Mouse (Mus musculus): ENCODE measurements around the gene Usp12. TPM values are rescaled to one million over a fixed set of nuclear protein-coding genes. Genes with fewer than 3 reads are reported as not detected.

Gene Usp12
- polyA plus RNA-seq, 1 experiment from 2014 or later: 13.8 TPM

DNA sequence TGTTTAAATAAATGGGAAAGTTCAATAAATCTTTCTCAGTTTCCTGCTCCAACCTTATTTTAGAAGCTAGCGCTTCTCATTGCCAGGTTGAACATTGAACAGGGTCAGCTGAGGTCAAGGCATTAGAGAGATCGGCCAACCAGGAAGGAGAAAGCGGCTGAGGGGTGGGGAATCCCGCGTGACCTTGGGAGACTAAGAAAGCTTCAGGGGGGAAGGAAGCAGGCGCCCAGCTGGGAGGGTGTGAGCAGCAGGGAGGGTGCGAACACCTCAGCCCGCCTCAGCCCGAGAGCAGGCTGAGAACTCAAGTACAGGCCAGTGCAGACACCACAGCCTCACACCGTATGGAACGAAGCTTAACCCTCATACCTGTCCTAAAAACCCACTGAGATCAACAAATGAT, 22.8 kb downstream of the Usp12 start:
- H3K9ac ChIP-seq (ENCODE audit: low read length): no peak overlapping the region
- H3K27ac ChIP-seq (ENCODE audit: low read depth, low read length): no peak overlapping the region
- peaks cover 3% of the 10 kb centered on the region; the same call in 1 of the 2 replicates for H3K4me1 ChIP-seq (ENCODE audit: control insufficient read depth, insufficient read depth, low read length)
- H3K4me2 ChIP-seq (ENCODE audit: low read depth): no peak overlapping the region
- no peaks in the 10 kb centered on the region for H3K9me3 ChIP-seq (ENCODE audit: control insufficient read depth, low read length)
- DNase-seq (ENCODE audit: low spot score) (no peak), ATAC-seq (ENCODE audit: insufficient read depth, low FRiP score, low TSS enrichment) (no peak)
- 54% methylated on average over 11 of the region's 11 CpGs for WGBS
- H3K27me3 ChIP-seq (ENCODE audit: control insufficient read depth, insufficient read depth, low read length): no peaks in the 10 kb centered on the region
- H3K36me3 ChIP-seq (ENCODE audit: control insufficient read depth, insufficient read depth, low read length): no peaks in the 10 kb centered on the region
- no peak overlapping the region for H3K4me3 ChIP-seq (ENCODE audit: low read depth, low read length)

DNA sequence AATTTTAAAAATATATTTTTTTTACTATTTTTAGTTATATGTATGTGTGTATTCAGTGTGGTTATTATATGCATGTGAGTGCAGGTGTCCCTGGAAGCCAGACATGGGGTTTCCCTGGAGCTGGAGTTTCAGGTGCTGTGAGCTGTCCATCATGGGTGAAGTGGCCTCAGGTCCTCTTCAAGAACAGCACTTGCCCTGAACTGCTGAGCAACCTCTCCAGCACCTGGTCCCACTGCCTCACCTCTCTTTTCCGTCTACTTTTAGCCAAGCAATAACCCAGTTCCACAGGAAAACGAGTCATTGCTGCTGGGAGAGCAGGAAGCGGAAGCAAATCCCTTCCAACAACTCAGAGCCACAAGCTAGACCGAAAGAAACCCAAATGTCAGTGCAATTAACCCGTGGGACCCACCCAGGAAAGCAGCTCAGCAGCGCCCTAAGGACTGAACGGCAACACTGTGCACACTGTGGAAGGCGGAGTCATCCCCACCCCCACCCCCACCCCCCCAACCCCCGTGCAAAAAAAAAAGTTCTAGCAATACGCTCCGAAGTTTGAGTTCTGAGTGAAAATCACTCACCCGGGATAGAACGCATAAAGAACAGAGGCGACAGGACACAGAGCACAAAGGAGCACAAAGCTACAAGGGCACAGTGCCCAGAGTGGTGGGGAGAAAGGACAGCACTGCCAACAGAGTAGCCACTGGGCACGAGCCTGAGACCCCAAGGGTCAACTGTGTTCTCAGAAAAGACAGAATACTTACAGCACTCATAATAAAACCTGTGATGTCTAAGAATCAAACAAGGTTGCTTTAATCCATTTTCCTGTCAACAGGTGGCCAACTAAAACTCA, 24.6 kb downstream of the Usp12 start:
- H3K27me3 ChIP-seq (ENCODE audit: control insufficient read depth, insufficient read depth, low read length): no peaks in the 10 kb centered on the region
- peaks cover 3% of the 10 kb centered on the region; the same call in 1 of the 2 replicates for H3K4me1 ChIP-seq (ENCODE audit: control insufficient read depth, insufficient read depth, low read length)
- 74% methylated on average over 15 of the region's 15 CpGs for WGBS
- DNase-seq (ENCODE audit: low spot score) (no peak), ATAC-seq (ENCODE audit: insufficient read depth, low FRiP score, low TSS enrichment) (no peak)
- no peak overlapping the region for H3K4me3 ChIP-seq (ENCODE audit: low read depth, low read length)
- no peaks in the 10 kb centered on the region for H3K9me3 ChIP-seq (ENCODE audit: control insufficient read depth, low read length)
- H3K27ac ChIP-seq (ENCODE audit: low read depth, low read length): no peak overlapping the region
- H3K4me2 ChIP-seq (ENCODE audit: low read depth): no peak overlapping the region
- no peaks in the 10 kb centered on the region for H3K36me3 ChIP-seq (ENCODE audit: control insufficient read depth, insufficient read depth, low read length)
- no peak overlapping the region for H3K9ac ChIP-seq (ENCODE audit: low read length)

DNA sequence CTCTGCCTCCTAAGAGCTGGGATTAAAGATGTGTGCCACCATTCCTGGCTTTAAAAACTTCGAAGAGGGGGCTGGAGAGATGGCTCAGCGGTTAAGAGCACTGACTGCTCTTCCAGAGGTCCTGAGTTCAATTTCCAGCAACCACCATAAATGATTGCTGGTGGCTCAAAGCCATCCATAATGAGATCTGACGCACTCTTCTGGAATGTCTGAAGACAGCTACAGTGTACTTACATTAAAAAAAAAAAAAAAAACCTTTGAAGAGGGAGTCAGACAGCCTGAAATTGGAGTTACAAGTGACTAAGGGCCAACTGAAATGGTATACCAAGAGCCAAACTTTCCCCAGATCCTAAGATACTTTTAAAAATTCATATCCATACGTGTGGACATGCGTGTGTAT, 29.0 kb downstream of the Usp12 start:
- Histone ChIP-seq H3K27me3 (ENCODE audit: control insufficient read depth, insufficient read depth, low read length) (no peaks in the 10 kb centered on the region), H3K36me3 (ENCODE audit: control insufficient read depth, insufficient read depth, low read length) (peaks cover 4% of the 10 kb centered on the region; the same call in 1 of the 2 replicates), H3K9me3 (ENCODE audit: control insufficient read depth, low read length) (no peaks in the 10 kb centered on the region), H3K4me1 (ENCODE audit: control insufficient read depth, insufficient read depth, low read length) (no peaks in the 10 kb centered on the region), H3K27ac (ENCODE audit: low read depth, low read length) (no peak overlapping the region), H3K9ac (ENCODE audit: low read length) (no peak overlapping the region), H3K4me3 (ENCODE audit: low read depth, low read length) (no peak overlapping the region), H3K4me2 (ENCODE audit: low read depth) (no peak overlapping the region)
- DNase-seq (ENCODE audit: low spot score) (no peak), ATAC-seq (ENCODE audit: insufficient read depth, low FRiP score, low TSS enrichment) (no peak)
- 96% methylated on average over 5 of the region's 5 CpGs for WGBS

DNA sequence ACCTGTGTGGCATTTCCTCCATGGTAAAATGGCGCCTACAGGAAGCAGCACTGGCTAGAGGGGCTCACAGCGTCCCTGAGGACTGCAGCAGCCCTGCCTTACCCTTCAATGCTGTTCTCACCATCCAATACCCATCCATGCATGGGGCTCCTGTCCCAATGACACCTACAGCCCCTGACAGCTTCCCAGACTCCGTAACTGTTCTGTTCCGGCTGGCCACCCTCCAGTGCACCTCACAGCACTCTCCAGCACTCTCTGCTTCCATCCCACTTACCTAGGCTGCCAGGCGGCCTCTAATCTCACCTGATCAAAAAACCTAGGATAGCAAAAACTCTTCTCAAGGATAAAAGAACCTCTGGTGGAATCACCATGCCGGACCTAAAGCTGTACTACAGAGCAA, 35.6 kb downstream of the Usp12 start:
- Histone ChIP-seq H3K27ac (ENCODE audit: low read depth, low read length) (no peak overlapping the region), H3K9ac (ENCODE audit: low read length) (no peak overlapping the region), H3K4me1 (ENCODE audit: control insufficient read depth, insufficient read depth, low read length) (no peaks in the 10 kb centered on the region), H3K4me3 (ENCODE audit: low read depth, low read length) (no peak overlapping the region), H3K36me3 (ENCODE audit: control insufficient read depth, insufficient read depth, low read length) (peaks cover 4% of the 10 kb centered on the region; the same call in 1 of the 2 replicates), H3K4me2 (ENCODE audit: low read depth) (no peak overlapping the region), H3K27me3 (ENCODE audit: control insufficient read depth, insufficient read depth, low read length) (no peaks in the 10 kb centered on the region), H3K9me3 (ENCODE audit: control insufficient read depth, low read length) (no peaks in the 10 kb centered on the region)
- no peak for ATAC-seq (ENCODE audit: insufficient read depth, low FRiP score, low TSS enrichment)
- no peak for DNase-seq (ENCODE audit: low spot score)
- WGBS: 91% methylated on average over 6 of the region's 6 CpGs

DNA sequence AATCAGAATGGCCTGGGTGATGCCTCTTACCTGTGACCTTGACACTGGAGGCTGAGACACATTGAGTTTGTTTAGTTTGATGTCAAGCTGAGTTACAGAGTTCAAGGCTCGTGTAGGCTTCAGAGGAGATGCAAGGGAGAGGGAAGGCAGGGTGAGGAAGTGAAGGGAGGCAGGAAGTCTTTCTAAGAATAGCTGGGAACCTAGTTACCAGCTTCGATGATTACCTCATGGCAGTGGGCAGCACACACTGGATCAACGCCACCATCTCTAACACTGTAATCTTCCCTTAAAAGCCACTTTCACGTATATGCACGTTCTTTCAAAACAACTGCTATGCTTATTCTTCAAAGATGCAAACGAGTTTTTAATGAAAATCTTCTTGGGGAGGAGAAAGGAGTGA, 36.9 kb downstream of the Usp12 start:
- Histone ChIP-seq H3K9ac (ENCODE audit: low read length) (no peak overlapping the region), H3K36me3 (ENCODE audit: control insufficient read depth, insufficient read depth, low read length) (peaks cover 9% of the 10 kb centered on the region), H3K27me3 (ENCODE audit: control insufficient read depth, insufficient read depth, low read length) (no peaks in the 10 kb centered on the region), H3K4me2 (ENCODE audit: low read depth) (no peak overlapping the region), H3K9me3 (ENCODE audit: control insufficient read depth, low read length) (no peaks in the 10 kb centered on the region), H3K4me3 (ENCODE audit: low read depth, low read length) (no peak overlapping the region), H3K27ac (ENCODE audit: low read depth, low read length) (no peak overlapping the region), H3K4me1 (ENCODE audit: control insufficient read depth, insufficient read depth, low read length) (no peaks in the 10 kb centered on the region)
- WGBS: 86% methylated on average over 6 of the region's 6 CpGs
- DNase-seq (ENCODE audit: low spot score): no peak
- no peak for ATAC-seq (ENCODE audit: insufficient read depth, low FRiP score, low TSS enrichment)

DNA sequence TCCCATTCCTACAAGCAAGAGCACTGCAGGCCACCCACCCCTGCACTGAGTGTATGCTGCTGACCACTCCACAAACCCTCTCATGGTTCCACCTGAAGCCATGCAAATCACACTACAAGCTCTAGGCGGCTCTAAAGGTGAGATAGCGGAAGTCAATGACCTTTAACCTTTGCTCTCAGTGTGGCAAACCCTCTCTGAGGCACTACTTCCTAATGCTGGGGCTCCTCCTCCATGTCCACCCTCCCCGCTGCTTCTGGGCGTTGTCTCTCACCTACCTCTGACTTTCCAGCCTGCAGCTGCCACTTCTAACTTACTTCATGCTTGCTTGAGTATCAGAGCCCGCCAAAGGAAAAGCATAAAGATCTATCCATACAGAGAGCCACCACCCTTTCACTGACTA, 37.5 kb downstream of the Usp12 start:
- Histone ChIP-seq H3K27ac (ENCODE audit: low read depth, low read length) (no peak overlapping the region), H3K4me1 (ENCODE audit: control insufficient read depth, insufficient read depth, low read length) (no peaks in the 10 kb centered on the region), H3K36me3 (ENCODE audit: control insufficient read depth, insufficient read depth, low read length) (peaks cover 7% of the 10 kb centered on the region), H3K27me3 (ENCODE audit: control insufficient read depth, insufficient read depth, low read length) (no peaks in the 10 kb centered on the region), H3K9me3 (ENCODE audit: control insufficient read depth, low read length) (no peaks in the 10 kb centered on the region), H3K9ac (ENCODE audit: low read length) (no peak overlapping the region), H3K4me3 (ENCODE audit: low read depth, low read length) (no peak overlapping the region), H3K4me2 (ENCODE audit: low read depth) (no peak overlapping the region)
- no peak for ATAC-seq (ENCODE audit: insufficient read depth, low FRiP score, low TSS enrichment)
- no peak for DNase-seq (ENCODE audit: low spot score)
- WGBS: 91% methylated on average over 5 of the region's 5 CpGs

DNA sequence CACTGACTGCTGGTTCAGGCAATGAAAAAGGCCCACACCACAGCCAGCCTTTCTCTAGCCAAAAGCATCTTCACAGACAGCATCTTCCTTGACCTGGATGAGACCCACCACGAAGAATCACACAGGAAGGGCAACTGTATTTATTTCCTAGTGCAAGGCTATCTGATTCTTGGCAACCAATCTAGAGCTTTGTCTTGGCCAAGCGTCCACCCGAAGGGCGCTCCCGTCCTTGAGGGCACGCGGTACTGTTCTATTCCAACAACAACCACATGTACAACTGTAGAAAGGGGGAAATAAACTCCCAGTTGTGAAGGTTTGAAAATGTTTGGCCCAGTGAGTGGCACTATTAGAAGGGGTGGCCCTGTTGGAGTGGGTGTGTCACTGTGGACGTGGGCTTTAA, 41.6 kb downstream of the Usp12 start:
- Histone ChIP-seq H3K4me3 (ENCODE audit: low read depth, low read length) (no peak overlapping the region), H3K4me2 (ENCODE audit: low read depth) (no peak overlapping the region), H3K9me3 (ENCODE audit: control insufficient read depth, low read length) (no peaks in the 10 kb centered on the region), H3K9ac (ENCODE audit: low read length) (no peak overlapping the region), H3K27me3 (ENCODE audit: control insufficient read depth, insufficient read depth, low read length) (no peaks in the 10 kb centered on the region), H3K27ac (ENCODE audit: low read depth, low read length) (no peak overlapping the region), H3K36me3 (ENCODE audit: control insufficient read depth, insufficient read depth, low read length) (peaks cover 12% of the 10 kb centered on the region), H3K4me1 (ENCODE audit: control insufficient read depth, insufficient read depth, low read length) (no peaks in the 10 kb centered on the region)
- ATAC-seq (ENCODE audit: insufficient read depth, low FRiP score, low TSS enrichment) (no peak), DNase-seq (ENCODE audit: low spot score) (no peak)
- WGBS: 96% methylated on average over 8 of the region's 8 CpGs

DNA sequence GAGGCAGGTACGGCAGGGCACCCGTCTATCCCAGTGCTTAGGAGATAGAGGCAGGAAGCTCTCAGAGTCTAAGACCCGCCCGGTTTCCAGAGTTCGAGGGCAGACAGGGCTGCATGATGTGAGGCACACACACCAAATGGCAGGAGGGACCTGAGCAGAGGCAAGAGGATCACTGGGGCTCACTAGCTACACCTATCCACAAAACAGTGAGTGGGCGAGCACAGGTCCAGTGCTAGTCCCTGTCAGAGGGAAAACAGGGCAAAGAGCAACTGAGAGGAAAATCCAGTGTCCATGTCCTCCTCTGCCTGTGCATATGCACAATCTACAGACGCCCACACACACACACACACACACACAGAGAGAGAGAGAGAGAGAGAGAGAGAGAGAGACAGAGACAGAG, 43.8 kb downstream of the Usp12 start:
- no peaks in the 10 kb centered on the region for H3K27me3 ChIP-seq (ENCODE audit: control insufficient read depth, insufficient read depth, low read length)
- DNase-seq (ENCODE audit: low spot score) (no peak), ATAC-seq (ENCODE audit: insufficient read depth, low FRiP score, low TSS enrichment) (no peak)
- no peak overlapping the region for H3K4me3 ChIP-seq (ENCODE audit: low read depth, low read length)
- no peak overlapping the region for H3K27ac ChIP-seq (ENCODE audit: low read depth, low read length)
- H3K4me2 ChIP-seq (ENCODE audit: low read depth): no peak overlapping the region
- 90% methylated on average over 7 of the region's 7 CpGs for WGBS
- H3K36me3 ChIP-seq (ENCODE audit: control insufficient read depth, insufficient read depth, low read length): peaks cover 12% of the 10 kb centered on the region
- no peaks in the 10 kb centered on the region for H3K4me1 ChIP-seq (ENCODE audit: control insufficient read depth, insufficient read depth, low read length)
- no peaks in the 10 kb centered on the region for H3K9me3 ChIP-seq (ENCODE audit: control insufficient read depth, low read length)
- no peak overlapping the region for H3K9ac ChIP-seq (ENCODE audit: low read length)

DNA sequence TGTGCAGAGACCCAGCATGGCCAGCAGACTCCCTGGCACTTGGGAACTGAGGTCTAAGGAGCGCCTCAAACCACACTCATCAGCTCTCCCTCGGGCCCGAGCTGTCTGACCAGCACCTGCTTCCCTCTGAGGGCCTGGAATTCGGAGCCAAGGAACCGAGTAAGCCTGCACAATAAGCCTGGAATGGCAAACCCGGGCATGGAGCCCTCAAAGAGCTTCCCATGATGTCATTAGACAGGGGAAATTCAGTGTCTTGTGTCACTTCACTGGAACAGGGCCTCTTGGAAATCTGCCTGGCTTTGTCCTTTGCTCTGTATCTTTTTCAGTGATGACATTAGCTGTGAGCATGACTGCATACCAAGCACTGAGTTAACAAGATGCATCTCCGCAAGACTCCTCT, 44.5 kb downstream of the Usp12 start:
- Histone ChIP-seq H3K36me3 (ENCODE audit: control insufficient read depth, insufficient read depth, low read length) (peaks cover 12% of the 10 kb centered on the region), H3K27me3 (ENCODE audit: control insufficient read depth, insufficient read depth, low read length) (no peaks in the 10 kb centered on the region)
- 89% methylated on average over 7 of the region's 7 CpGs for WGBS

More for the DNA sequence above, 44.5 kb downstream of the Usp12 start:
- no peak overlapping the region for H3K27ac ChIP-seq (ENCODE audit: low read depth, low read length)
- H3K4me2 ChIP-seq (ENCODE audit: low read depth): no peak overlapping the region
- no peak overlapping the region for H3K9ac ChIP-seq (ENCODE audit: low read length)
- no peak for ATAC-seq (ENCODE audit: insufficient read depth, low FRiP score, low TSS enrichment)
- H3K4me1 ChIP-seq (ENCODE audit: control insufficient read depth, insufficient read depth, low read length): no peaks in the 10 kb centered on the region
- H3K4me3 ChIP-seq (ENCODE audit: low read depth, low read length): no peak overlapping the region
- no peak for DNase-seq (ENCODE audit: low spot score)
- no peaks in the 10 kb centered on the region for H3K9me3 ChIP-seq (ENCODE audit: control insufficient read depth, low read length)

Data from neural tube, embryonic 11.5 days (tissue).